Mouse (Mus musculus) v-Abl transformed pro-B cells (cell line): ENCODE results near the gene 4933403O08Rik.

Source experiments
- in situ Hi-C, 2 experiments: fragments of 400-800 bp; cut with MboI; formaldehyde crosslinking; loops; one replicate each; pipeline ENCODE4 v1.15.1; 2025; ENCODE audit not compliant: unreplicated experiment in 2 of 2

4933403O08Rik gene

GRCm38 (mm10) chrX:112238749-112239148 lies at the start of gene 4933403O08Rik:
TSS of gene 4933403O08Rik (plus strand) at chrX:112239049.
- in situ Hi-C loops = no loop called here

- in situ Hi-C loops = no loop called here
Measured at GRCm38 (mm10) chrX:112242916-112243315, 4.1 kb downstream of the 4933403O08Rik start.

GRCm38 (mm10) chrX:112255513-112255912 lies 16.7 kb downstream of the 4933403O08Rik start:
- in situ Hi-C loops = no loop called here

GRCm38 (mm10) chrX:112273550-112273949 lies 34.7 kb downstream of the 4933403O08Rik start:
- in situ Hi-C loops = no loop called here
